Mouse (Mus musculus): Measurements from ENCODE around the gene Ptbp2.

Ptbp2 gene

DNA sequence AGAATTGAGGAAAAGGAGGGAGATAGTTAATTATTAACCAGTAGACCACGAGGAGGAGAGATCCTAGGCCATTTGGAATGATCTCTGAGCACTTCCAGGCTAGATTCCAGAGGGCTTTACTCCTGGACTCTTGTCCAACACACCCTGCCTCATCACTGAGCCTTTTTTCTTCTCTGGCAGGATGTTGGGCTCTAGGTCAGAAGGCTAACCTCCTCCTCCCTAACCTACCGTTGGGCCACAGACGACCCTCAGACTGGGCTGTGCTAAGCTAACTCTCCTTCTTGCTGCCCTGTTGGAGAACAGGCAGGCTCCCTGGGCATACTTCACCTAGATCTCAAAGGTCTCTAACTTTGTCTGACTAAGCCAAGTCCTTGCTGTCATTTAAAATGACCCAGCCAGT, 82.8 kb downstream of the Ptbp2 start:
- DNase-seq (ENCODE audit: low read depth, low spot score) = no peak

DNA sequence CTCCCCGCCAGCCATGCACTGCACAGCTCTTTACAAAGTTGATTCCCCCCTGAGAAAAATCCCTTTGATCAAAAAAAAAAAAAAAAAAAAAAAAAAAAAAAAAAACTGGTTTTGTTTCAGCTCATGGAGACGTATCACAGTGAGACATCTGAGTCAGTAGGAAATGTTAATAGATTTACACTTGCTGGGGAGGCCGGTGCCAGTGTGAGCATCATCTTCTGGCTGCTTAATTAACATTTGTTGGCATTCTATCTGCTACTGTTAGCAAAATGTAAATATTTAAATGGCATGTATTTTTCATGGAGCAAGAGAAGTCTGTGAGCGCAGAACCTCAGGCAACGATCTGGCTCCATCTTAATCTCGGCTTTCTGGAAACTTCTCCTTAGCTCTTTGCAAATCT, 99.5 kb downstream of the Ptbp2 start:
- DNase-seq (ENCODE audit: low read depth, low spot score) = no peak

Measured in c-Kit-negative CD71-positive TER-119-positive erythroid progenitor cells, embryonic 14.5 days (primary cell).